Mouse (Mus musculus) midbrain, embryonic 11.5 days (tissue): ENCODE results near the gene Rgl1. TPM values are rescaled to one million over a fixed set of nuclear protein-coding genes. Genes with fewer than 3 reads are reported as not detected.

ENCODE experiments used
- ATAC-seq: fragments of 200-750 bp; cut with Nextera tagmentation; 2 replicates; pipeline ENCODE4 v1.8.0; 2017; ENCODE audit warnings: moderate TSS enrichment, moderate library complexity; ENCODE audit not compliant: low FRiP score
- DNase-seq: peaks from one replicate; pipeline ENCODE4 v3.0.0; 2015; ENCODE audit warnings: low spot score; ENCODE audit errors: missing footprints
- H3K27ac ChIP-seq: fragments of 300-500 bp; sonication (generic); 2 replicates; pipeline ENCODE4 v1.5.1; 2014; ENCODE audit warnings: low read depth, low read length
- H3K27me3 ChIP-seq: fragments of 300-500 bp; sonication (generic); 2 replicates; pipeline ENCODE4 v1.6.1; 2014; ENCODE audit warnings: mild to moderate bottlenecking, low read length, moderate library complexity, mixed read lengths; ENCODE audit not compliant: control insufficient read depth, insufficient read depth
- H3K36me3 ChIP-seq: fragments of 300-500 bp; sonication (generic); 2 replicates; pipeline ENCODE4 v1.6.1; 2014; ENCODE audit warnings: mild to moderate bottlenecking, low read length, moderate library complexity, mixed read lengths; ENCODE audit not compliant: control insufficient read depth, insufficient read depth
- H3K4me1 ChIP-seq: fragments of 300-500 bp; sonication (generic); 2 replicates; pipeline ENCODE4 v1.6.1; 2014; ENCODE audit warnings: low read length; ENCODE audit not compliant: control insufficient read depth, insufficient read depth
- H3K4me2 ChIP-seq: fragments of 300-500 bp; sonication (generic); 2 replicates; pipeline ENCODE4 v1.6.1; 2014; ENCODE audit warnings: mild to moderate bottlenecking, moderate library complexity
- H3K4me3 ChIP-seq: fragments of 300-500 bp; sonication (generic); 2 replicates; pipeline ENCODE4 v1.5.1; 2014; ENCODE audit warnings: low read depth, low read length
- H3K9ac ChIP-seq: fragments of 300-500 bp; sonication (generic); 2 replicates; pipeline ENCODE4 v1.6.1; 2014; ENCODE audit warnings: low read length
- H3K9me3 ChIP-seq: fragments of 300-500 bp; sonication (generic); 2 replicates; pipeline ENCODE4 v1.6.1; 2016; ENCODE audit warnings: low read length; ENCODE audit not compliant: control insufficient read depth
- WGBS: fragments of 180-500 bp; shearing (Covaris S2); extraction: QIAGEN DNeasy Blood & Tissue Kit; methylation state at CpG from one replicate; pipeline ENCODE4 v1.1.7; 2014; 5-methylcytosine and 5-hydroxymethylcytosine counted together
- polyA plus RNA-seq: library from polyadenylated mRNA; unstranded; fragments of >200 nt; fragmentation: Nextera tagmentation; extraction: Ambion mirVana; gene quantifications from 2 replicates; pipeline ENCODE4 v1.2.1, GENCODE M21; 2014

Rgl1 gene
- polyA plus RNA-seq, 1 experiment from 2014 or later, result 23.2 TPM

GRCm38 (mm10) chr1:152619396-152619795, 146.8 kb downstream of the Rgl1 start:
- peaks cover 3% of the 10 kb centered on the region; the same call in 1 of the 2 replicates for H3K36me3 ChIP-seq
- ATAC-seq (no peak), DNase-seq (no peak)
- H3K9ac ChIP-seq, result no peak overlapping the region
- peaks cover 5% of the 10 kb centered on the region; the same call in 1 of the 2 replicates for H3K4me1 ChIP-seq
- H3K27me3 ChIP-seq, result no peaks in the 10 kb centered on the region
- no peak overlapping the region for H3K4me2 ChIP-seq
- peaks cover 3% of the 10 kb centered on the region; the same call in 1 of the 2 replicates for H3K9me3 ChIP-seq
- H3K27ac ChIP-seq, result no peak overlapping the region
- H3K4me3 ChIP-seq, result no peak overlapping the region
- WGBS, result 87% methylated on average over 9 of the region's 9 CpGs

GRCm38 (mm10) chr1:152618896-152619295, 147.3 kb downstream of the Rgl1 start:
- WGBS, result 86% methylated on average over 3 of the region's 3 CpGs
- Histone ChIP-seq H3K27me3 (no peaks in the 10 kb centered on the region), H3K4me2 (no peak overlapping the region), H3K4me1 (peaks cover 5% of the 10 kb centered on the region; the same call in 1 of the 2 replicates), H3K27ac (no peak overlapping the region), H3K4me3 (no peak overlapping the region), H3K9ac (no peak overlapping the region), H3K36me3 (peaks cover 3% of the 10 kb centered on the region; the same call in 1 of the 2 replicates), H3K9me3 (peaks cover 3% of the 10 kb centered on the region; the same call in 1 of the 2 replicates)
- ATAC-seq (no peak), DNase-seq (no peak)

GRCm38 (mm10) chr1:152618381-152618780, 147.8 kb downstream of the Rgl1 start:
- 47% methylated on average over 1 of the region's 1 CpGs for WGBS
- Histone ChIP-seq H3K4me2 (no peak overlapping the region), H3K9ac (no peak overlapping the region), H3K27me3 (no peaks in the 10 kb centered on the region), H3K4me1 (peaks cover 3% of the 10 kb centered on the region; the same call in 1 of the 2 replicates), H3K4me3 (no peak overlapping the region), H3K36me3 (peaks cover 3% of the 10 kb centered on the region; the same call in 1 of the 2 replicates), H3K9me3 (peaks cover 3% of the 10 kb centered on the region; the same call in 1 of the 2 replicates), H3K27ac (no peak overlapping the region)
- ATAC-seq (no peak), DNase-seq (no peak)

- 88% methylated on average over 10 of the region's 10 CpGs for WGBS
- Histone ChIP-seq H3K27me3 (no peaks in the 10 kb centered on the region), H3K36me3 (peaks cover 3% of the 10 kb centered on the region; the same call in 1 of the 2 replicates), H3K4me3 (no peak overlapping the region), H3K9me3 (peaks cover 3% of the 10 kb centered on the region; the same call in 1 of the 2 replicates), H3K4me1 (no peaks in the 10 kb centered on the region), H3K4me2 (no peak overlapping the region), H3K27ac (no peak overlapping the region), H3K9ac (no peak overlapping the region)
- ATAC-seq, result no peak
- no peak for DNase-seq
These were observed 148.3 kb downstream of the Rgl1 start for GRCm38 (mm10) chr1:152617745-152618342.

GRCm38 (mm10) chr1:152616777-152617057, 149.4 kb downstream of the Rgl1 start:
- Histone ChIP-seq H3K36me3 (peaks cover 3% of the 10 kb centered on the region; the same call in 1 of the 2 replicates), H3K4me3 (no peak overlapping the region), H3K9ac (no peak overlapping the region), H3K27ac (no peak overlapping the region), H3K4me2 (no peak overlapping the region), H3K9me3 (peaks cover 3% of the 10 kb centered on the region; the same call in 1 of the 2 replicates), H3K27me3 (no peaks in the 10 kb centered on the region), H3K4me1 (no peaks in the 10 kb centered on the region)
- DNase-seq (no peak), ATAC-seq (no peak)

- peaks cover 3% of the 10 kb centered on the region; the same call in 1 of the 2 replicates for H3K36me3 ChIP-seq
- H3K9me3 ChIP-seq, result peaks cover 3% of the 10 kb centered on the region; the same call in 1 of the 2 replicates
- H3K4me3 ChIP-seq, result no peak overlapping the region
- H3K9ac ChIP-seq, result no peak overlapping the region
- DNase-seq (no peak), ATAC-seq (no peak)
- H3K27ac ChIP-seq, result no peak overlapping the region
- 83% methylated on average over 10 of the region's 10 CpGs for WGBS
- H3K4me1 ChIP-seq, result no peaks in the 10 kb centered on the region
- H3K4me2 ChIP-seq, result no peak overlapping the region
- no peaks in the 10 kb centered on the region for H3K27me3 ChIP-seq
These were observed 150.0 kb downstream of the Rgl1 start for GRCm38 (mm10) chr1:152615987-152616776.

GRCm38 (mm10) chr1:152614743-152615380, 151.3 kb downstream of the Rgl1 start:
- 71% methylated on average over 7 of the region's 7 CpGs for WGBS
- Histone ChIP-seq H3K36me3 (peaks cover 3% of the 10 kb centered on the region; the same call in 1 of the 2 replicates), H3K4me3 (no peak overlapping the region), H3K4me1 (no peaks in the 10 kb centered on the region), H3K27ac (no peak overlapping the region), H3K27me3 (no peaks in the 10 kb centered on the region), H3K9ac (no peak overlapping the region), H3K9me3 (peaks cover 3% of the 10 kb centered on the region; the same call in 1 of the 2 replicates), H3K4me2 (no peak overlapping the region)
- no peak for ATAC-seq
- no peak for DNase-seq

GRCm38 (mm10) chr1:152613158-152613857, 152.8 kb downstream of the Rgl1 start:
- no peak for DNase-seq
- no peaks in the 10 kb centered on the region for H3K9me3 ChIP-seq
- no peak overlapping the region for H3K4me2 ChIP-seq
- H3K4me3 ChIP-seq, result no peak overlapping the region
- no peaks in the 10 kb centered on the region for H3K27me3 ChIP-seq
- H3K36me3 ChIP-seq, result no peaks in the 10 kb centered on the region
- H3K9ac ChIP-seq, result no peak overlapping the region
- 86% methylated on average over 16 of the region's 16 CpGs for WGBS
- H3K4me1 ChIP-seq, result no peaks in the 10 kb centered on the region
- ATAC-seq, result no peak
- no peak overlapping the region for H3K27ac ChIP-seq
